Mouse (Mus musculus) cerebellum, adult 2 months (tissue): ENCODE data around the gene Fam47e. TPM values are rescaled to one million over a fixed set of nuclear protein-coding genes. Genes with fewer than 3 reads are reported as not detected.
"Not testable (repeated sequence)": the region's sequence is repeated elsewhere in the genome, so short reads cannot be mapped to it uniquely, and the experiment has no call there.

Source experiments
- DNase-seq, 2 experiments: peaks; one replicate each; pipeline ENCODE4 v3.0.0; 2021
- H3K27ac ChIP-seq: fragments of 200-500 bp; 2 replicates; pipeline ENCODE4 v1.5.1; 2012; ENCODE audit warnings: low read length, control low read depth, inconsistent platforms; ENCODE audit not compliant: insufficient read depth
- H3K27me3 ChIP-seq: fragments of 200-500 bp; 2 replicates; pipeline ENCODE4 v1.6.1; 2012; ENCODE audit warnings: inconsistent platforms, mild to moderate bottlenecking, low read length, moderate library complexity; ENCODE audit not compliant: control insufficient read depth, insufficient read depth
- H3K4me1 ChIP-seq: fragments of 200-500 bp; 2 replicates; pipeline ENCODE4 v1.6.1; 2011; ENCODE audit warnings: low read length; ENCODE audit not compliant: control insufficient read depth, insufficient read depth
- H3K4me3 ChIP-seq: fragments of 200-500 bp; replicated peaks from 2 replicates; pipeline ENCODE3; 2011; ENCODE audit warnings: mild to moderate bottlenecking, low read depth, low read length, control low read depth; ENCODE audit not compliant: insufficient read depth
- CTCF ChIP-seq: fragments of 200-500 bp; IDR thresholded peaks from 2 replicates; pipeline ENCODE4 v1.5.1; 2011; ENCODE audit warnings: low read depth, mild to moderate bottlenecking, control low read depth, low read length, moderate library complexity, borderline replicate concordance; ENCODE audit not compliant: insufficient read depth
- POLR2A ChIP-seq: fragments of 200-500 bp; IDR thresholded peaks from 2 replicates; pipeline ENCODE4 v1.6.1; 2011; ENCODE audit warnings: low read length, control low read depth, borderline replicate concordance; ENCODE audit not compliant: insufficient read depth
- whole genome bisulfite sequencing: fragments of 180-500 bp; shearing (Covaris S2); methylation state at CpG from one replicate; pipeline ENCODE4 v1.1.7; 2018; 5-methylcytosine and 5-hydroxymethylcytosine counted together
- polyA plus RNA-seq: library from polyadenylated mRNA; depleted of rRNA; stranded (reverse); fragments of >200 nt; gene quantifications from 2 replicates; pipeline ENCODE4 v1.2.3, GENCODE M21; 2012; rRNA removed

Gene Fam47e
- 0.31 and 0.78 TPM in 2 replicates for polyA plus RNA-seq

DNA sequence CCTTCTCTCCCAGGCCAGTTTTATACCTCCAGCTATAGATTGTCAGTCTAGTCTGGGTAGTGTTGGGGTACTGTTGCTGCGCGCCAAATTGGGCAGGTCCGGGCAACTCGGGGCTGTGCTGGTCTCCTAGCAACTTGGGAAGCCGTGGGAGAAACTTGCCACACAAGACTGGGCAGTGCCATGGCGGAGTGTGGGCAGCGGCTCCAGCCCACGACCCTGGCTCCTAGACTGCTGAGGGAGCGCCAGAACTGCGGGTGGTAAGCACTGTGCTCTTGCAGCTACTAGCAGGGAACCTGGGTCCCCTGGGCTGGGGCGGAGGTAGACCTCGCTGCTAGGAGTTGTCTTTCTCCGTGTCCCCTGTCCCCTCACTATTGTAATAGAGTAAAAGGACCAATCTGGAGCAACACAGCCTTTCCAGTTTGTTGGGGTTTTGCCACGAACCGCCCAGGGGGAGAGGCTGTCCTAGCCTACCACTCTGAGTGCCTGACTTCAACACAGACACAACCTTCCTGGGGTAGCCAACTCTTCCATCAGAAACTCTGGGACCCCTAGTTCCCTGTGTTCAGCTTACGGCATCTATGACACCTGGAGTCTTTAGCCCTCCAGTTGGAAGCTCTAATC is at the start of gene Fam47e:
Fam47e (plus strand) TSS at position 179 of the 621 bp plus-strand sequence.
- Histone ChIP-seq H3K27me3 (no peaks in the 10 kb centered on the region), H3K27ac (no peak within 1 kb of the TSS), H3K4me1 (no peaks in the 10 kb centered on the region), H3K4me3 (no peak within 1 kb of the TSS)
- peak in 1 of 2 experiments; percentile 8 for DNase-seq
- 10% methylated on average over 16 of the region's 16 CpGs for WGBS
- TF ChIP-seq POLR2A, result no peak
- TF ChIP-seq CTCF, result no peak

DNA sequence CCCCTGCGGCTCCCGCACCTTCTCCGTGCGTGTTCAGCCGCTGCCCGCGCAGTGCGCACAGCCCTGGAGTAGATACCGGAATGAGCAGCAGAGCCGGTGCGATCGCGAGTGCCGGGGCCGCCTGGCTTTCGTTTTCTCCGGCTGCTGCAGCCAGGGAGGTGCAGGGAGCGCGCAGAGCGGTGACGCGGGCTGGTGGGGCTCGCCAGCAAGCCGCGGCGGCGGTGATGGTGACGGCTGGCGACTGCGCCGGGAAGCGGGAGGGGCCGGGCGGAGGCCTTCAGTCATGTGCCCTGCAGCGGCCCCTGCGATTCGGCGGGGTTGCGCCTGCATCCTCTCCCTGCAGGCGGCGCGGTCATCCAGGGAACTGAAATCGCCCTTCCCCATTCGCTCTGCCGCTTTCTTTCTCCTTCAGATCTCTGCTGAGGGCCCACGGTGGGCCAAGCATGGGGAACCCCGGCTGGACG is 49.4 kb upstream of the Fam47e start:
- Histone ChIP-seq H3K4me3 (peak overlapping the region; percentile 66), H3K27me3 (no peaks in the 10 kb centered on the region), H3K27ac (peak overlapping the region; percentile 92), H3K4me1 (peaks cover 10% of the 10 kb centered on the region; the same call in 1 of the 2 replicates)
- under 1% methylated on average over 48 of the region's 48 CpGs for WGBS
- TF ChIP-seq POLR2A (peak; percentile 69), CTCF (peak; percentile 56; the same call in 1 of the 2 replicates)
- peak; percentile 97 for DNase-seq

DNA sequence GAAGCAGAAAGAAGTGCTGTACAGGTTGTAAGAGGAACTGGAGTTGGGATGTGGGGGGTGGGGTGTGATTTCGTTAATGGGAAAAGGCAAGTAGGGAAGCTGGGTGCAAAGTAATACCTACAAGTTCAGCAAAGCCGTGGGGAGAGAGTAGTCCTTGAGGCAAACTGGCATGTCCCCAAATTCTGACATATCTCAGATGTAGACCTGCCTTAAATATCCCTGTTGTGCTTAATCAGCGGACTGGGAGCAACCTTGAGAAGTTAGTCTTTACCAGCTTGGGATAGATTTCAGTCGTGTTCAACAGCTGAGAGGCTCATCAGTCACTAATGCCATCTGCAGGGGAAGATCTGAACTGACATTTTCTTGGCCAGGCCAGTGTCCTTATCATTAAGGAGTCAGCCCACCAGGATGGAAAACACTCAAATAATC is 48.6 kb upstream of the Fam47e start:
- WGBS, result 20% methylated on average over 4 of the region's 4 CpGs
- Histone ChIP-seq H3K27me3 (no peaks in the 10 kb centered on the region), H3K4me3 (peak overlapping the region; percentile 65), H3K27ac (no peak overlapping the region), H3K4me1 (peaks cover 10% of the 10 kb centered on the region; the same call in 1 of the 2 replicates)
- DNase-seq, result peak; percentile 41 to 53
- TF ChIP-seq CTCF, result peak; percentile 39; the same call in 1 of the 2 replicates
- no peak for TF ChIP-seq POLR2A

DNA sequence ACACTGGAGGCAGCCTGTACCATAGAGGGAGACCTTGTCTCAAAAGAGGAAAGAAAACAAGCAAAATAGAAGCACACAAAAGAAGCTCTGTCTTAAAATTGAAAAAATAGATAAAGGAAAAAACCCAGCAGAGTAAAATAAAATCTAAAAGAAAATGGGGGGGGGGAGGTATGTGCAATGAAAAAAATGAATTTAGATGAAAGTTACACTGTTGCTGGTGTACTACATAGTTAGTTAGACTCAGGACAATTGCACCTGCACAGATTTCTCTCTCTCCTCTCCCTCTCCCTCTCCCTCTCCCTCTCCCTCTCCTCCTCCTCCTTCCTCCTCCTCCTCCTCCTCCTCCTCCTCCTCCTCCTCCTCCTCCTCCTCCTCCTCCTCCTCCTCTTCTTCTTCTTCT is 48.1 kb upstream of the Fam47e start, which contains the start of gene Scarb2:
Scarb2 (minus strand) TSS at position 101 of the 400 bp plus-strand sequence.
- DNase-seq, result no peak
- H3K27me3 ChIP-seq, result no peaks in the 10 kb centered on the region
- no peak for TF ChIP-seq CTCF
- no peak for TF ChIP-seq POLR2A

DNA sequence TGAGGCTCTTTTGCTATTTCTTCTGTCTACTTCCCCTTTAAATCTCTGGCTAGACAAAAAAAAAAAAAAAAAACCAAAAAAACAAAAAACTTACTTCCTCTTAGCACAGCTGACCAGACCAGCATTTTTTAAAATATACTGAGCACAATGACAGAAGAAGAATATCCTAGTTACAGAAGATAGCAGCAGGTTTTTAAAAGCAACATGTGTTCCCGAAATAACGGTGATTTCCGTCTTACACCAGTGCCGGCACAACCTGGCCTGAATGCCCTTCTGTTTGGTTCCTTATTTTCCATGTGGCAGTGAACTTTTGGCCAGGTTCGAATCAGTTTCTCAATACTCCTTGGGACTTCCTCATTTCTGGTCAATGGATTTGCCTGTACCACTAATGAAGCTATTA is 46.0 kb upstream of the Fam47e start:
- H3K4me1 ChIP-seq, result peaks cover 4% of the 10 kb centered on the region; the same call in 1 of the 2 replicates
- H3K27ac ChIP-seq, result no peak overlapping the region
- 91% methylated on average over 5 of the region's 5 CpGs for WGBS
- H3K27me3 ChIP-seq, result no peaks in the 10 kb centered on the region
- no peak overlapping the region for H3K4me3 ChIP-seq
- DNase-seq, result no peak
- TF ChIP-seq POLR2A (no peak), CTCF (no peak)

More for the DNA sequence above, 48.1 kb upstream of the Fam47e start, which contains the start of gene Scarb2:
- Histone ChIP-seq H3K27ac (peak within 1 kb of the TSS; percentile 76), H3K4me3 (peak within 1 kb of the TSS; percentile 65), H3K4me1 (peaks cover 10% of the 10 kb centered on the region; the same call in 1 of the 2 replicates)

DNA sequence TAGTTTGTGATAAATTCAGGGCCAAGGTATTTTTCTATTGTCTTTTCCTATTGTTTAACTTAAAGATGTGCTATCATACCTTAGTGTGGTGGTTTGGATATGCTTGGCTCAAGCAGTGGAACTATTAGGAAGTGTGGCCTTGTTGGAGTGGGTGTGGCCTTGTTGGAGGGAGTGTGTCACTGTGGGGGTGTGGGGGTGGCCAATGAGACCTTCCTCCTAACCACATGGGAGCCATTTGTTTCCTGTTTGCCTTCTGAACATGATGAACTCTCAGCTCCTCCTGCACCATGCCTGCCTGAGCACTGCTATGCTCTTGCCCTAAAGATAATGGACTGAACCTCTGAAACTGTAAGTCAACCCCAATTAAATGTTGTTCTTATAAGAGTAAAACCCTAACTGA is 43.6 kb upstream of the Fam47e start:
- no peak overlapping the region for H3K4me3 ChIP-seq

DNA sequence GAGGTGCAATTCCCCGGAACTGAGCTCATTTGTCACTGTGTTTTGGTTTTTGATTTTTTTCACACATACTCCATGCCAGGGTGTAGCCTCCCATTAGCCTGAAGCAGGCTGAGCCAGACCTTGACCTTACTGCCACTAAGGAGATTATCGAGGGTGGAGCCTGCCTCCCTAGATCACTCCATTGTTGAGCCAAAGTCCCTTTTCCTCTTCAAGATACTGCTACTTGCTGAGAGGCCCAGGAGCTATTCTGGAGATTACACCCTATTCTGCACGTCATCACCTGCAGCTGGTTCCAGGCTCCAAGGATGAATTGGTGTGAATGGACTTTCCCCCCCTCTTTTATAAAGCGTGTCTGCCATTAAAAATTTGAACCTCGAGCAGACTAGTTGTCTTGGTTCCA is 42.8 kb upstream of the Fam47e start:
- WGBS, result 91% methylated on average over 5 of the region's 5 CpGs

More for the DNA sequence above, 43.6 kb upstream of the Fam47e start:
- no peak overlapping the region for H3K27ac ChIP-seq
- TF ChIP-seq CTCF (no peak), POLR2A (no peak)
- H3K4me1 ChIP-seq, result peaks cover under 1% of the 10 kb centered on the region; the same call in 1 of the 2 replicates
- H3K27me3 ChIP-seq, result no peaks in the 10 kb centered on the region
- DNase-seq, result no peak

DNA sequence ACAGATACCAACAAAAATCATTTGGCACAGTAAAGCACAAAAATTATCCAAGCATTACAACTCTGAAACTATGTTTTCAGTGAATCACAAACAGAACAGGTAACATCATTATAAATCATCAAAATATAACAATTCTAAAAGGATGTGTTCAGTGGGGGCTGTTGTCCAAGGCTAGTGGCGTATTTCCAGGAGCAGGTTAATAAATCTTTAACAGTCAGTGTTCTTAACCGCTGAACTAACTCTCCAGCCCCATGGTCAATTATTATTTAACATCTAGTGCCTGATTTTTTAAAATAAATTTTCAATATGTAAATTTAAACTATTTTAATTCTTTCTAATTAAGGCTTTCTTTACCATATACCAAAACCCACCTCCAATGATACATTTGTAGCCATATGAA is 33.7 kb upstream of the Fam47e start:
- not testable (repeated sequence) for H3K27me3 ChIP-seq, H3K27ac ChIP-seq, DNase-seq, H3K4me3 ChIP-seq, H3K4me1 ChIP-seq
- 82% methylated on average over 2 of the region's 2 CpGs for WGBS

More for the DNA sequence above, 42.8 kb upstream of the Fam47e start:
- TF ChIP-seq CTCF (no peak), POLR2A (no peak)
- no peaks in the 10 kb centered on the region for H3K27me3 ChIP-seq
- no peaks in the 10 kb centered on the region for H3K4me1 ChIP-seq
- H3K4me3 ChIP-seq, result no peak overlapping the region
- DNase-seq, result no peak
- H3K27ac ChIP-seq, result no peak overlapping the region
